Mouse (Mus musculus) neural tube, embryonic 15.5 days (tissue): ENCODE measurements around the gene Gm20388. TPM values are rescaled to one million over a fixed set of nuclear protein-coding genes. Genes with fewer than 3 reads are reported as not detected.

Experiments
- ATAC-seq: fragments of 200-750 bp; cut with Nextera tagmentation; 2 replicates; pipeline ENCODE4 v1.8.0; 2017; ENCODE audit warnings: mild to moderate bottlenecking, moderate TSS enrichment, moderate library complexity; ENCODE audit not compliant: low FRiP score
- H3K27ac ChIP-seq: fragments of 300-500 bp; sonication (generic); replicated peaks from 2 replicates; pipeline ENCODE4 v1.5.1; 2015; ENCODE audit warnings: mild to moderate bottlenecking, inconsistent platforms
- H3K27me3 ChIP-seq: fragments of 300-500 bp; sonication (generic); replicated peaks from 2 replicates; pipeline ENCODE4 v1.6.1; 2015; ENCODE audit warnings: inconsistent platforms
- H3K36me3 ChIP-seq: fragments of 300-500 bp; sonication (generic); 2 replicates; pipeline ENCODE4 v1.6.1; 2015; ENCODE audit warnings: inconsistent platforms
- H3K4me1 ChIP-seq: fragments of 300-500 bp; sonication (generic); 2 replicates; pipeline ENCODE4 v1.6.1; 2015; ENCODE audit warnings: inconsistent platforms
- H3K4me2 ChIP-seq: fragments of 300-500 bp; sonication (generic); 2 replicates; pipeline ENCODE4 v1.6.1; 2015; ENCODE audit warnings: inconsistent platforms, mild to moderate bottlenecking, moderate library complexity
- H3K4me3 ChIP-seq: fragments of 300-500 bp; sonication (generic); replicated peaks from 2 replicates; pipeline ENCODE4 v1.5.1; 2015; ENCODE audit warnings: mild to moderate bottlenecking, inconsistent platforms
- H3K9ac ChIP-seq: fragments of 300-500 bp; sonication (generic); replicated peaks from 2 replicates; pipeline ENCODE4 v1.6.1; 2015; ENCODE audit warnings: mild to moderate bottlenecking, inconsistent platforms
- H3K9me3 ChIP-seq: fragments of 300-500 bp; sonication (generic); replicated peaks from 2 replicates; pipeline ENCODE4 v1.6.1; 2016; ENCODE audit warnings: inconsistent platforms
- WGBS: fragments of 180-500 bp; shearing (Covaris S2); methylation state at CpG from one replicate; pipeline ENCODE4 v1.1.7; 2015; ENCODE audit warnings: mixed read lengths; 5-methylcytosine and 5-hydroxymethylcytosine counted together
- polyA plus RNA-seq: library from polyadenylated mRNA; unstranded; fragments of >200 nt; fragmentation: Nextera tagmentation; extraction: Ambion mirVana; gene quantifications from 2 replicates; pipeline ENCODE4 v1.2.1, GENCODE M21; 2015

Gm20388 gene
- polyA plus RNA-seq, 1 experiment from 2014 or later: not detected

- 63% methylated on average over 13 of the region's 13 CpGs for WGBS
- H3K36me3 ChIP-seq: no peaks in the 10 kb centered on the region
- H3K4me3 ChIP-seq: no peak overlapping the region
- no peak overlapping the region for H3K4me2 ChIP-seq
- H3K27me3 ChIP-seq: no peaks in the 10 kb centered on the region
- ATAC-seq: no peak
- no peak overlapping the region for H3K9ac ChIP-seq
- H3K4me1 ChIP-seq: peaks cover 11% of the 10 kb centered on the region; the same call in 1 of the 2 replicates
- H3K9me3 ChIP-seq: no peaks in the 10 kb centered on the region
- H3K27ac ChIP-seq: no peak overlapping the region
Observed at GRCm38 (mm10) chr8:121346175-121346574, 1435.5 kb downstream of the Gm20388 start.

GRCm38 (mm10) chr8:121346862-121347261 is 1436.2 kb downstream of the Gm20388 start:
- ATAC-seq: no peak
- Histone ChIP-seq H3K4me3 (no peak overlapping the region), H3K4me2 (no peak overlapping the region), H3K36me3 (no peaks in the 10 kb centered on the region), H3K27me3 (no peaks in the 10 kb centered on the region), H3K9me3 (no peaks in the 10 kb centered on the region), H3K27ac (no peak overlapping the region), H3K9ac (no peak overlapping the region), H3K4me1 (peaks cover 11% of the 10 kb centered on the region; the same call in 1 of the 2 replicates)
- WGBS: 70% methylated on average over 9 of the region's 9 CpGs

- Histone ChIP-seq H3K9ac (no peak overlapping the region), H3K9me3 (no peaks in the 10 kb centered on the region), H3K4me1 (peaks cover 11% of the 10 kb centered on the region; the same call in 1 of the 2 replicates), H3K27me3 (no peaks in the 10 kb centered on the region), H3K36me3 (no peaks in the 10 kb centered on the region), H3K27ac (no peak overlapping the region), H3K4me2 (no peak overlapping the region), H3K4me3 (no peak overlapping the region)
- ATAC-seq: no peak
- WGBS: 33% methylated on average over 4 of the region's 4 CpGs
Observed at GRCm38 (mm10) chr8:121348998-121349397, 1438.4 kb downstream of the Gm20388 start.

- 80% methylated on average over 9 of the region's 9 CpGs for WGBS
- Histone ChIP-seq H3K9me3 (no peaks in the 10 kb centered on the region), H3K4me2 (no peak overlapping the region), H3K4me3 (no peak overlapping the region), H3K4me1 (peaks cover 18% of the 10 kb centered on the region; the same call in 1 of the 2 replicates), H3K9ac (no peak overlapping the region), H3K27me3 (no peaks in the 10 kb centered on the region), H3K36me3 (no peaks in the 10 kb centered on the region), H3K27ac (no peak overlapping the region)
- no peak for ATAC-seq
Observed at GRCm38 (mm10) chr8:121350803-121351202, 1440.2 kb downstream of the Gm20388 start.

GRCm38 (mm10) chr8:121354844-121355243 is 1444.2 kb downstream of the Gm20388 start:
- Histone ChIP-seq H3K36me3 (no peaks in the 10 kb centered on the region), H3K27me3 (peaks cover 11% of the 10 kb centered on the region; the same call in 1 of the 2 replicates), H3K27ac (no peak overlapping the region), H3K4me1 (peaks cover 23% of the 10 kb centered on the region), H3K4me3 (no peak overlapping the region), H3K9ac (no peak overlapping the region), H3K9me3 (no peaks in the 10 kb centered on the region), H3K4me2 (no peak overlapping the region)
- ATAC-seq: no peak
- 21% methylated on average over 10 of the region's 10 CpGs for whole genome bisulfite sequencing

- Histone ChIP-seq H3K9me3 (no peaks in the 10 kb centered on the region), H3K4me3 (no peak overlapping the region), H3K27ac (no peak overlapping the region), H3K36me3 (no peaks in the 10 kb centered on the region), H3K27me3 (peaks cover 16% of the 10 kb centered on the region; the same call in 1 of the 2 replicates), H3K9ac (no peak overlapping the region), H3K4me1 (peaks cover 31% of the 10 kb centered on the region), H3K4me2 (no peak overlapping the region)
- no peak for ATAC-seq
- 95% methylated on average over 4 of the region's 4 CpGs for WGBS
Observed at GRCm38 (mm10) chr8:121357451-121357850, 1446.8 kb downstream of the Gm20388 start.

- H3K4me2 ChIP-seq: no peak overlapping the region; the same call in 1 of the 2 replicates
- no peak overlapping the region for H3K9ac ChIP-seq
- H3K4me1 ChIP-seq: peaks cover 31% of the 10 kb centered on the region
- 49% methylated on average over 4 of the region's 4 CpGs for WGBS
- no peaks in the 10 kb centered on the region for H3K36me3 ChIP-seq
- peak overlapping the region; percentile 72 for H3K27ac ChIP-seq
- H3K9me3 ChIP-seq: no peaks in the 10 kb centered on the region
- peaks cover 16% of the 10 kb centered on the region; the same call in 1 of the 2 replicates for H3K27me3 ChIP-seq
- no peak overlapping the region for H3K4me3 ChIP-seq
- no peak for ATAC-seq
Observed at GRCm38 (mm10) chr8:121358609-121359008, 1448.0 kb downstream of the Gm20388 start.

GRCm38 (mm10) chr8:121359131-121359981 is 1448.7 kb downstream of the Gm20388 start:
- H3K4me2 ChIP-seq: peak overlapping the region; percentile 25
- H3K27ac ChIP-seq: peak overlapping the region; percentile 72
- peaks cover 31% of the 10 kb centered on the region for H3K4me1 ChIP-seq
- 2% methylated on average over 20 of the region's 20 CpGs for WGBS
- H3K36me3 ChIP-seq: no peaks in the 10 kb centered on the region
- H3K9ac ChIP-seq: no peak overlapping the region
- H3K27me3 ChIP-seq: peaks cover 16% of the 10 kb centered on the region; the same call in 1 of the 2 replicates
- ATAC-seq: peak; percentile 85
- H3K4me3 ChIP-seq: no peak overlapping the region
- H3K9me3 ChIP-seq: no peaks in the 10 kb centered on the region

- Histone ChIP-seq H3K4me2 (no peak overlapping the region), H3K27ac (peak overlapping the region; percentile 72; the same call in 1 of the 2 replicates), H3K27me3 (peaks cover 16% of the 10 kb centered on the region; the same call in 1 of the 2 replicates), H3K4me1 (peaks cover 26% of the 10 kb centered on the region), H3K36me3 (no peaks in the 10 kb centered on the region), H3K9ac (no peak overlapping the region), H3K4me3 (no peak overlapping the region), H3K9me3 (no peaks in the 10 kb centered on the region)
- WGBS: 37% methylated on average over 6 of the region's 6 CpGs
- no peak for ATAC-seq
Observed at GRCm38 (mm10) chr8:121360001-121360400, 1449.4 kb downstream of the Gm20388 start.

- H3K4me3 ChIP-seq: no peak overlapping the region
- peaks cover 12% of the 10 kb centered on the region; the same call in 1 of the 2 replicates for H3K27me3 ChIP-seq
- peaks cover 23% of the 10 kb centered on the region for H3K4me1 ChIP-seq
- no peak for ATAC-seq
- no peak overlapping the region for H3K4me2 ChIP-seq
- no peak overlapping the region for H3K27ac ChIP-seq
- no peaks in the 10 kb centered on the region for H3K9me3 ChIP-seq
- no peaks in the 10 kb centered on the region for H3K36me3 ChIP-seq
- WGBS: 70% methylated on average over 8 of the region's 8 CpGs
- H3K9ac ChIP-seq: no peak overlapping the region
Observed at GRCm38 (mm10) chr8:121361166-121361565, 1450.5 kb downstream of the Gm20388 start.

- no peak overlapping the region for H3K27ac ChIP-seq
- H3K4me3 ChIP-seq: no peak overlapping the region
- H3K4me2 ChIP-seq: no peak overlapping the region
- ATAC-seq: no peak
- H3K36me3 ChIP-seq: no peaks in the 10 kb centered on the region
- H3K27me3 ChIP-seq: 0 out of 2 replicates have a peak, but pooled peaks cover 5% of the 10 kb centered on the region
- no peak overlapping the region for H3K9ac ChIP-seq
- peaks cover 18% of the 10 kb centered on the region for H3K4me1 ChIP-seq
- H3K9me3 ChIP-seq: no peaks in the 10 kb centered on the region
- WGBS: 87% methylated on average over 6 of the region's 6 CpGs
Observed at GRCm38 (mm10) chr8:121364646-121365045, 1454.0 kb downstream of the Gm20388 start.

- ATAC-seq: no peak
- WGBS: 92% methylated on average over 3 of the region's 3 CpGs
- H3K9me3 ChIP-seq: no peaks in the 10 kb centered on the region
- H3K27me3 ChIP-seq: 0 out of 2 replicates have a peak, but pooled peaks cover 5% of the 10 kb centered on the region
- no peaks in the 10 kb centered on the region for H3K36me3 ChIP-seq
- H3K4me3 ChIP-seq: no peak overlapping the region
- peaks cover 13% of the 10 kb centered on the region for H3K4me1 ChIP-seq
- H3K4me2 ChIP-seq: no peak overlapping the region
- no peak overlapping the region for H3K9ac ChIP-seq
- no peak overlapping the region for H3K27ac ChIP-seq
Observed at GRCm38 (mm10) chr8:121365150-121365549, 1454.5 kb downstream of the Gm20388 start.
